Mouse (Mus musculus) lung, adult 2 months (tissue): ENCODE measurements at regions not wholly inside any gene's neighbourhood (a gene's known extent, or its start where the extent isn't known, plus 50 kb on each side); places are given as distances from the start of the nearest gene placed in this dataset.

Source experiments
- DNase-seq: peaks from one replicate; pipeline ENCODE4 v3.0.0; 2022
- H3K4me1 ChIP-seq: fragments of 200-500 bp; 2 replicates; pipeline ENCODE4 v1.6.1; 2011; ENCODE audit warnings: low read length; ENCODE audit not compliant: control insufficient read depth, insufficient read depth
- H3K4me3 ChIP-seq: fragments of 200-500 bp; replicated peaks from 2 replicates; pipeline ENCODE3; 2011; ENCODE audit warnings: low read depth, mild to moderate bottlenecking, control low read depth, low read length; ENCODE audit errors: extremely low read depth
- CTCF ChIP-seq: fragments of 200-500 bp; IDR thresholded peaks from 2 replicates; pipeline ENCODE4 v1.5.1; 2011; ENCODE audit warnings: mild to moderate bottlenecking, low read length, control low read depth; ENCODE audit not compliant: insufficient read depth
- POLR2A ChIP-seq: fragments of 200-500 bp; IDR thresholded peaks from 2 replicates; pipeline ENCODE4 v1.6.1; 2011; ENCODE audit warnings: low read depth, mild to moderate bottlenecking, control low read depth, low read length, borderline replicate concordance; ENCODE audit errors: extremely low read depth
- WGBS: fragments of 180-500 bp; shearing (Covaris S2); methylation state at CpG from one replicate; pipeline ENCODE4 v1.1.7; 2018; 5-methylcytosine and 5-hydroxymethylcytosine counted together

DNA sequence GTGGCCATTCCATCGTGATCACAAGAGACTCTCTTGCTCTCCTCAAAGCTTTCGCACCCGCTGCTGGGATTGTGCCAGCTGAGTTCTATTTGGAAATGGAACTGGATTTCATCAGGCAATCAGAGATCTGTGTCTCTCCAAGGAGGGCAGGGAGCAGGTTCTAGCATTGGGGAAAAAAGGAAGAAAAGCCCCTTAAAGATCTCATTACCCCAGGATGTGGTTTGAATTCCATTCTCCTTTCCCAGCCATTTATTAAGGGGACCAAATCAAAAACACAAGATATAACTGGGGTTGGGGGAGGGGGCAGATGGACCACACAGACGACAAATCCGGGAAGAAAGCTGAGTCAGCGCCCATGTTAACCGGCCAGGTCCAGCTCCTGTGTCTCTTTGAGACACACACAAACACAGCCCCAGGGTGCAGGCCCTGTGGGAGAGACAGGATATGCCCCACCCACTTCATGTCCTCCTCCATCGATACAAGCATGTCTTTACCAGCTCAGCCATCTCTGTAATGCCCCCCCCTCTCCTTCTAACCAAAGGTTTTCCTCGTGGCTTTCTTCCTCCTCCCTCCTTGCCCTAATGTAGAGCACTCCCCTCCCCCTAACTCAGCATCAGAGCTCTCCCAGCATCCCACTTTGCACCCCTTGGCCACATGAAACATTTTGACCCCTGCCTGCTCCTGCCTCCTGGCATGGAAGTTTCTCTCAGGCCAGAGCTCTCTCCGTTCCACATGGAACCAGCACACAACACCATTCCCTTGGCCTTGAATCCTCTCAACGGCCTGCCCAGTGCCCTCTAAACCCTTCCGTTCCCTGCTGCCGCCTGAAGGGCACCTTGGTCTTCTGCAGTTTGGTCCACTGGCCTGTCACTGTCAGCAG, 54.0 kb upstream of the Thy1 start:
- 43% methylated on average over 13 of the region's 13 CpGs for WGBS
- no peak for TF ChIP-seq POLR2A
- TF ChIP-seq CTCF = no peak
- peaks cover 10% of the 10 kb centered on the region; the same call in 1 of the 2 replicates for H3K4me1 ChIP-seq
- no peak for DNase-seq
- H3K4me3 ChIP-seq = no peak overlapping the region

DNA sequence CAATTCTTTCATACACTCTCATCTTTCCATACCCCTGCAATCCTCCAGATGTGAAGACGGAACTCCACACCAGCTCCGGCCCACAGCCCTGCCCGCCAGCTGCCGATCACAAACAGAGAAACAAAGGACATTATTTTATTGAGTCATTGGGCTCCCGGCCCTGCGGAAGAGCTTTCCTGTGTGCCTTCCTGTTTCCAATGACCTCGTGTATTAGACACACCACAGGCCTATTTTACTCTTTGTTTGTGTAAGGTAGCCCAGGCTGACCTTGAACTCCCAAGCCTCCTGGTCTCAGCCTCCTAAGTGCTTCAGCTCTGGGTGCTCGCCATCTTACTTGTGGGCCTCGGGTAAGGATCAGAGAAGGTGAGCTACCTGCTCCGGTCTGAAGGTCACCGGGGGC, 53.1 kb upstream of the Thy1 start:
- no peak for TF ChIP-seq POLR2A
- TF ChIP-seq CTCF = no peak
- DNase-seq = no peak
- Histone ChIP-seq H3K4me1 (peaks cover 10% of the 10 kb centered on the region; the same call in 1 of the 2 replicates), H3K4me3 (no peak overlapping the region)
- 56% methylated on average over 11 of the region's 11 CpGs for WGBS

DNA sequence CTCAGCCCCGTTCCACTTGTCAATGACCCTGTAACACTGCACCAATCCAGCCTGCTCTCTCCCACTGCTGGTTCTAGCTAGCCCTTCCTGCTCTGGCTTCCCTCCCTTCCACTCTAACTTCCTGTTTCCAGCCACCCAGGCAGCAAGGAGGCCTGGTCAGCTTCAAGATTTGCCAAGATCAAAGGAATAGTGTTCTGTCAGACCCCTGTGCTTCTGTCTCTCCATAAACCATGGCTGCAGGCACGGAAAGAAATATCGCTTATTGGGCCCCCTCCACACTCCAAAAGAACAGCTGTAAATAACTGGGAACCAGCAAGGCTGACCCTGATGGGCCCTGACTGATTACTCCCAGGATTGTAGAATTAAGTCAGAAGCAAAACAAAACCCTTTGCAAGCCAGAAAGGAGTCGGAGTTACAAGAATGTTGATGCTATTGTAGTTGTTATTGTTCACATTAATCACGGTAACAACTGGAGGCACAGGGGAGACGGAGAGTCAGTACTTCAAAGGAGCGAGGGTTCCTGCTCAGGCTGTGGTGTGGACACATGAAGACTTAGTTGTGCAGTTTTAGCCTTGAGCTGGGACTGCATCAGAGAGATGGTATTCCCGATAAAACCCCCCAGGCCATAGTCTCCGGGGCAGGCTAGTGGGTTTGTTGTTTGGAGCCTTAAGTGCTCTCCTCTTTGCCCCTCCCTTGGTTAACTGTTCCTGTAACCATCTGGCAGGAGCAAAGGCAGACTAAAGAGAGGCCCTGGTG, 49.8 kb upstream of the Thy1 start:
- DNase-seq = no peak
- WGBS = 30% methylated on average over 9 of the region's 9 CpGs
- peaks cover 10% of the 10 kb centered on the region; the same call in 1 of the 2 replicates for H3K4me1 ChIP-seq
- H3K4me3 ChIP-seq = no peak overlapping the region
- TF ChIP-seq POLR2A (no peak), CTCF (no peak)
